Mouse (Mus musculus) heart, embryonic 14.5 days (tissue): ENCODE measurements at regions not wholly inside any gene's neighbourhood (a gene's known extent, or its start where the extent isn't known, plus 50 kb on each side); places are given as distances from the start of the nearest gene placed in this dataset.

ENCODE experiments used
- ATAC-seq: fragments of 200-750 bp; cut with Nextera tagmentation; 2 replicates; pipeline ENCODE4 v1.8.0; 2017; ENCODE audit warnings: low read depth, moderate TSS enrichment; ENCODE audit not compliant: insufficient number of reproducible peaks, insufficient read depth, low FRiP score
- H3K27ac ChIP-seq, 2 experiments: fragments of 200-500 bp in 1 of 2; fragments of 300-500 bp in 1 of 2; sonication (generic) in 1 of 2; replicated peaks in 1 of 2; 2 replicates each; pipeline ENCODE4 v1.5.1; 2012 to 2014; ENCODE audit warnings: low read depth in 2 of 2, low read length in 2 of 2, control low read depth in 1 of 2, mild to moderate bottlenecking in 1 of 2, mixed read lengths in 1 of 2; ENCODE audit not compliant: control insufficient read depth in 1 of 2, insufficient read depth in 1 of 2
- H3K27me3 ChIP-seq: fragments of 300-500 bp; sonication (generic); 2 replicates; pipeline ENCODE4 v1.6.1; 2014; ENCODE audit warnings: mild to moderate bottlenecking, low read length, control low read depth; ENCODE audit not compliant: control insufficient read depth, insufficient read depth
- H3K36me3 ChIP-seq: fragments of 300-500 bp; sonication (generic); 2 replicates; pipeline ENCODE4 v1.6.1; 2014; ENCODE audit warnings: mild to moderate bottlenecking, control low read depth, low read length, mixed read lengths; ENCODE audit not compliant: control insufficient read depth, insufficient read depth
- H3K4me1 ChIP-seq, 2 experiments: fragments of 200-500 bp in 1 of 2; fragments of 300-500 bp in 1 of 2; sonication (generic) in 1 of 2; 2 replicates each; pipeline ENCODE4 v1.6.1; 2012 to 2014; ENCODE audit warnings: low read length in 2 of 2, control low read depth in 1 of 2, mixed read lengths in 1 of 2; ENCODE audit not compliant: control insufficient read depth in 2 of 2, insufficient read depth in 2 of 2
- H3K4me2 ChIP-seq: fragments of 300-500 bp; sonication (generic); 2 replicates; pipeline ENCODE4 v1.6.1; 2014; ENCODE audit warnings: mild to moderate bottlenecking, low read length
- H3K4me3 ChIP-seq, 2 experiments: fragments of 200-500 bp in 1 of 2; fragments of 300-500 bp in 1 of 2; sonication (generic) in 1 of 2; 2 replicates each; pipeline ENCODE4 v1.5.1; 2012 to 2014; ENCODE audit warnings: low read length in 2 of 2, mild to moderate bottlenecking in 2 of 2, control low read depth in 1 of 2, low read depth in 1 of 2, moderate library complexity in 1 of 2; ENCODE audit not compliant: control insufficient read depth in 1 of 2, insufficient read depth in 1 of 2
- H3K9ac ChIP-seq: fragments of 300-500 bp; sonication (generic); 2 replicates; pipeline ENCODE4 v1.6.1; 2014; ENCODE audit warnings: mild to moderate bottlenecking, low read length
- H3K9me3 ChIP-seq: fragments of 300-500 bp; sonication (generic); 2 replicates; pipeline ENCODE4 v1.6.1; 2016; ENCODE audit warnings: low read length, control low read depth; ENCODE audit not compliant: control insufficient read depth
- WGBS: fragments of 180-500 bp; shearing (Covaris S2); extraction: QIAGEN DNeasy Blood & Tissue Kit; methylation state at CpG from one replicate; pipeline ENCODE4 v1.1.7; 2014; 5-methylcytosine and 5-hydroxymethylcytosine counted together

- H3K4me1 ChIP-seq = peaks cover 0 to 4% of the 10 kb centered on the region in 2 experiments; a peak in 1 of 4 replicates
- 55% methylated on average over 3 of the region's 3 CpGs for WGBS
- H3K27ac ChIP-seq = no peak overlapping the region
- no peaks in the 10 kb centered on the region for H3K9me3 ChIP-seq
- no peak overlapping the region for H3K4me3 ChIP-seq
- ATAC-seq = no peak
- H3K36me3 ChIP-seq = no peaks in the 10 kb centered on the region
- no peak overlapping the region for H3K4me2 ChIP-seq
- no peak overlapping the region for H3K9ac ChIP-seq
- H3K27me3 ChIP-seq = no peaks in the 10 kb centered on the region
Observed at GRCm38 (mm10) chr1:78013396-78013795, 183.5 kb downstream of the Pax3 start.

- H3K27me3 ChIP-seq = no peaks in the 10 kb centered on the region
- WGBS = 32% methylated on average over 16 of the region's 16 CpGs
- no peaks in the 10 kb centered on the region for H3K4me1 ChIP-seq
- H3K36me3 ChIP-seq = no peaks in the 10 kb centered on the region
- H3K9me3 ChIP-seq = no peaks in the 10 kb centered on the region
- H3K4me2 ChIP-seq = no peak overlapping the region
- H3K27ac ChIP-seq = no peak overlapping the region
- no peak overlapping the region for H3K4me3 ChIP-seq
- no peak overlapping the region for H3K9ac ChIP-seq
- ATAC-seq = no peak
Observed at GRCm38 (mm10) chr1:78008811-78009410, 188.0 kb downstream of the Pax3 start.

GRCm38 (mm10) chr1:78004376-78004775 lies 192.6 kb downstream of the Pax3 start:
- no peak overlapping the region for H3K4me2 ChIP-seq
- no peak overlapping the region for H3K27ac ChIP-seq
- no peaks in the 10 kb centered on the region for H3K4me1 ChIP-seq
- 84% methylated on average over 3 of the region's 3 CpGs for WGBS
- H3K27me3 ChIP-seq = no peaks in the 10 kb centered on the region
- H3K36me3 ChIP-seq = no peaks in the 10 kb centered on the region
- no peaks in the 10 kb centered on the region for H3K9me3 ChIP-seq
- no peak overlapping the region for H3K9ac ChIP-seq
- no peak for ATAC-seq
- no peak overlapping the region for H3K4me3 ChIP-seq

- Histone ChIP-seq H3K36me3 (no peaks in the 10 kb centered on the region), H3K9ac (no peak overlapping the region), H3K4me3 (no peak overlapping the region), H3K9me3 (no peaks in the 10 kb centered on the region), H3K4me2 (no peak overlapping the region), H3K27ac (no peak overlapping the region), H3K4me1 (no peaks in the 10 kb centered on the region), H3K27me3 (no peaks in the 10 kb centered on the region)
- no peak for ATAC-seq
- WGBS = 83% methylated on average over 3 of the region's 3 CpGs
Observed at GRCm38 (mm10) chr1:77998727-77999126, 198.2 kb downstream of the Pax3 start.

GRCm38 (mm10) chr1:77981528-77981927 lies 215.4 kb downstream of the Pax3 start:
- ATAC-seq = no peak
- Histone ChIP-seq H3K4me3 (no peak overlapping the region), H3K9me3 (no peaks in the 10 kb centered on the region), H3K4me2 (no peak overlapping the region), H3K27me3 (peaks cover 14% of the 10 kb centered on the region), H3K4me1 (no peaks in the 10 kb centered on the region), H3K9ac (no peak overlapping the region), H3K27ac (no peak overlapping the region), H3K36me3 (no peaks in the 10 kb centered on the region)
- 67% methylated on average over 4 of the region's 4 CpGs for WGBS

GRCm38 (mm10) chr1:77978696-77979095 lies 218.2 kb downstream of the Pax3 start:
- Histone ChIP-seq H3K27me3 (peaks cover 26% of the 10 kb centered on the region), H3K9me3 (no peaks in the 10 kb centered on the region), H3K4me2 (no peak overlapping the region), H3K9ac (no peak overlapping the region), H3K4me1 (no peaks in the 10 kb centered on the region), H3K27ac (no peak overlapping the region), H3K4me3 (no peak overlapping the region), H3K36me3 (no peaks in the 10 kb centered on the region)
- 4% methylated on average over 7 of the region's 7 CpGs for WGBS
- no peak for ATAC-seq

GRCm38 (mm10) chr1:77975941-77976340 lies 221.0 kb downstream of the Pax3 start:
- no peaks in the 10 kb centered on the region for H3K9me3 ChIP-seq
- 87% methylated on average over 18 of the region's 18 CpGs for WGBS
- no peaks in the 10 kb centered on the region for H3K4me1 ChIP-seq
- no peak overlapping the region for H3K27ac ChIP-seq
- peaks cover 28% of the 10 kb centered on the region for H3K27me3 ChIP-seq
- H3K4me3 ChIP-seq = no peak overlapping the region
- no peaks in the 10 kb centered on the region for H3K36me3 ChIP-seq
- ATAC-seq = no peak
- H3K9ac ChIP-seq = no peak overlapping the region
- no peak overlapping the region for H3K4me2 ChIP-seq

- Histone ChIP-seq H3K4me3 (no peak overlapping the region), H3K9ac (no peak overlapping the region), H3K4me2 (peak overlapping the region; percentile 41; the same call in 1 of the 2 replicates), H3K9me3 (no peaks in the 10 kb centered on the region), H3K27me3 (peaks cover 14% of the 10 kb centered on the region; the same call in 1 of the 2 replicates), H3K27ac (no peak overlapping the region), H3K4me1 (no peaks in the 10 kb centered on the region), H3K36me3 (no peaks in the 10 kb centered on the region)
- WGBS = 14% methylated on average over 9 of the region's 9 CpGs
- no peak for ATAC-seq
Observed at GRCm38 (mm10) chr1:77972301-77972717, 224.6 kb downstream of the Pax3 start.
